Mouse (Mus musculus) stomach, embryonic 14.5 days (tissue): ENCODE data around the gene Plb1. TPM values are rescaled to one million over a fixed set of nuclear protein-coding genes. Genes with fewer than 3 reads are reported as not detected.
A peak's percentile ranks its signal among the peaks of the same experiment; 100 is the strongest.

Source experiments
- ATAC-seq: fragments of 200-750 bp; cut with Nextera tagmentation; 2 replicates; pipeline ENCODE4 v1.8.0; 2017; ENCODE audit warnings: low read depth, moderate TSS enrichment; ENCODE audit not compliant: insufficient number of reproducible peaks, insufficient read depth, low FRiP score
- H3K27ac ChIP-seq: fragments of 300-500 bp; sonication (generic); 2 replicates; pipeline ENCODE4 v1.5.1; 2014; ENCODE audit warnings: mild to moderate bottlenecking, low read length, moderate library complexity, mixed read lengths
- H3K27me3 ChIP-seq: fragments of 300-500 bp; sonication (generic); 2 replicates; pipeline ENCODE4 v1.6.1; 2014; ENCODE audit warnings: low read length, control low read depth, mixed read lengths; ENCODE audit not compliant: control insufficient read depth, insufficient read depth
- H3K36me3 ChIP-seq: fragments of 300-500 bp; sonication (generic); 2 replicates; pipeline ENCODE4 v1.6.1; 2014; ENCODE audit warnings: mild to moderate bottlenecking, control low read depth, low read length, moderate library complexity, mixed read lengths; ENCODE audit not compliant: control insufficient read depth, insufficient read depth
- H3K4me1 ChIP-seq: fragments of 300-500 bp; sonication (generic); 2 replicates; pipeline ENCODE4 v1.6.1; 2014; ENCODE audit warnings: low read length, control low read depth, mixed read lengths; ENCODE audit not compliant: control insufficient read depth, insufficient read depth
- H3K4me2 ChIP-seq: fragments of 300-500 bp; sonication (generic); replicated peaks from 2 replicates; pipeline ENCODE4 v1.6.1; 2014; ENCODE audit warnings: low read depth, low read length, control low read depth
- H3K4me3 ChIP-seq: fragments of 300-500 bp; sonication (generic); 2 replicates; pipeline ENCODE4 v1.5.1; 2014; ENCODE audit warnings: low read depth, low read length, control low read depth
- H3K9ac ChIP-seq: fragments of 300-500 bp; sonication (generic); replicated peaks from 2 replicates; pipeline ENCODE4 v1.6.1; 2014; ENCODE audit warnings: low read depth, mild to moderate bottlenecking, control low read depth, low read length, moderate library complexity, mixed read lengths
- H3K9me3 ChIP-seq: fragments of 300-500 bp; sonication (generic); 2 replicates; pipeline ENCODE4 v1.6.1; 2016; ENCODE audit warnings: low read depth, low read length, control low read depth; ENCODE audit not compliant: control insufficient read depth
- WGBS: fragments of 180-500 bp; shearing (Covaris S2); extraction: QIAGEN DNeasy Blood & Tissue Kit; methylation state at CpG from one replicate; pipeline ENCODE4 v1.1.7; 2014; 5-methylcytosine and 5-hydroxymethylcytosine counted together
- polyA plus RNA-seq: library from polyadenylated mRNA; unstranded; fragments of >200 nt; fragmentation: Nextera tagmentation; extraction: Ambion mirVana; gene quantifications from 2 replicates; pipeline ENCODE4 v1.2.1, GENCODE M21; 2014

Plb1 gene
- polyA plus RNA-seq, 1 experiment from 2014 or later, result 1.0 TPM

GRCm38 (mm10) chr5:32342711-32343285, 110.3 kb downstream of the Plb1 start:
- WGBS, result 73% methylated on average over 5 of the region's 5 CpGs
- H3K27ac ChIP-seq, result no peak overlapping the region
- ATAC-seq, result no peak
- H3K9me3 ChIP-seq, result no peaks in the 10 kb centered on the region
- no peak overlapping the region for H3K4me2 ChIP-seq
- H3K4me3 ChIP-seq, result no peak overlapping the region
- H3K36me3 ChIP-seq, result no peaks in the 10 kb centered on the region
- H3K9ac ChIP-seq, result no peak overlapping the region
- 0 out of 2 replicates have a peak, but pooled peaks cover 13% of the 10 kb centered on the region for H3K4me1 ChIP-seq
- H3K27me3 ChIP-seq, result no peaks in the 10 kb centered on the region

- H3K27ac ChIP-seq, result peak overlapping the region; percentile 93
- no peak overlapping the region for H3K4me3 ChIP-seq
Measured at GRCm38 (mm10) chr5:32346025-32346912, 113.8 kb downstream of the Plb1 start.

GRCm38 (mm10) chr5:32349718-32350117, 117.2 kb downstream of the Plb1 start:
- Histone ChIP-seq H3K27ac (peak overlapping the region; percentile 77; the same call in 1 of the 2 replicates), H3K36me3 (no peaks in the 10 kb centered on the region), H3K9ac (no peak overlapping the region), H3K4me1 (peaks cover 26% of the 10 kb centered on the region), H3K9me3 (no peaks in the 10 kb centered on the region), H3K27me3 (no peaks in the 10 kb centered on the region), H3K4me2 (0 out of 2 replicates have a peak overlapping the region, but pooled peaks have one; percentile 2), H3K4me3 (no peak overlapping the region)
- 20% methylated on average over 3 of the region's 3 CpGs for WGBS
- ATAC-seq, result peak; percentile 29; the same call in 1 of the 2 replicates

More at GRCm38 (mm10) chr5:32346025-32346912, 113.8 kb downstream of the Plb1 start:
- no peaks in the 10 kb centered on the region for H3K27me3 ChIP-seq
- 8% methylated on average over 10 of the region's 10 CpGs for WGBS
- peaks cover 26% of the 10 kb centered on the region for H3K4me1 ChIP-seq
- peak overlapping the region; percentile 30 for H3K4me2 ChIP-seq
- ATAC-seq, result peak; percentile 88
- H3K9me3 ChIP-seq, result no peaks in the 10 kb centered on the region
- H3K9ac ChIP-seq, result no peak overlapping the region
- H3K36me3 ChIP-seq, result no peaks in the 10 kb centered on the region

- no peak overlapping the region for H3K4me3 ChIP-seq
- H3K4me1 ChIP-seq, result peaks cover 25% of the 10 kb centered on the region
- H3K36me3 ChIP-seq, result no peaks in the 10 kb centered on the region
- WGBS, result 83% methylated on average over 3 of the region's 3 CpGs
- H3K9me3 ChIP-seq, result no peaks in the 10 kb centered on the region
- H3K27ac ChIP-seq, result peak overlapping the region; percentile 77; the same call in 1 of the 2 replicates
- H3K27me3 ChIP-seq, result no peaks in the 10 kb centered on the region
- no peak overlapping the region for H3K9ac ChIP-seq
- no peak overlapping the region for H3K4me2 ChIP-seq
- ATAC-seq, result no peak
Measured at GRCm38 (mm10) chr5:32350551-32351256, 118.2 kb downstream of the Plb1 start.

GRCm38 (mm10) chr5:32351721-32352465, 119.4 kb downstream of the Plb1 start:
- H3K9me3 ChIP-seq, result no peaks in the 10 kb centered on the region
- no peak overlapping the region for H3K4me2 ChIP-seq
- H3K9ac ChIP-seq, result no peak overlapping the region
- peaks cover 19% of the 10 kb centered on the region for H3K4me1 ChIP-seq
- WGBS, result 82% methylated on average over 4 of the region's 4 CpGs
- no peak overlapping the region for H3K4me3 ChIP-seq
- no peak for ATAC-seq
- H3K27ac ChIP-seq, result no peak overlapping the region
- no peaks in the 10 kb centered on the region for H3K27me3 ChIP-seq
- H3K36me3 ChIP-seq, result no peaks in the 10 kb centered on the region

GRCm38 (mm10) chr5:32352845-32353244, 120.3 kb downstream of the Plb1 start:
- no peaks in the 10 kb centered on the region for H3K9me3 ChIP-seq
- H3K9ac ChIP-seq, result no peak overlapping the region
- no peak overlapping the region for H3K27ac ChIP-seq
- no peaks in the 10 kb centered on the region for H3K36me3 ChIP-seq
- no peaks in the 10 kb centered on the region for H3K27me3 ChIP-seq
- H3K4me1 ChIP-seq, result peaks cover 16% of the 10 kb centered on the region
- WGBS, result 83% methylated on average over 3 of the region's 3 CpGs
- H3K4me2 ChIP-seq, result no peak overlapping the region
- ATAC-seq, result no peak
- H3K4me3 ChIP-seq, result no peak overlapping the region

GRCm38 (mm10) chr5:32353280-32353679, 120.8 kb downstream of the Plb1 start:
- Histone ChIP-seq H3K9ac (no peak overlapping the region), H3K4me1 (peaks cover 16% of the 10 kb centered on the region), H3K4me3 (no peak overlapping the region), H3K36me3 (no peaks in the 10 kb centered on the region), H3K4me2 (no peak overlapping the region), H3K9me3 (no peaks in the 10 kb centered on the region), H3K27me3 (no peaks in the 10 kb centered on the region), H3K27ac (no peak overlapping the region)
- 69% methylated on average over 2 of the region's 2 CpGs for WGBS
- ATAC-seq, result no peak

- no peak overlapping the region for H3K27ac ChIP-seq
- no peak overlapping the region for H3K9ac ChIP-seq
- H3K4me1 ChIP-seq, result no peaks in the 10 kb centered on the region
- no peaks in the 10 kb centered on the region for H3K36me3 ChIP-seq
- 58% methylated on average over 4 of the region's 4 CpGs for WGBS
- no peak for ATAC-seq
- H3K9me3 ChIP-seq, result no peaks in the 10 kb centered on the region
- no peak overlapping the region for H3K4me3 ChIP-seq
- no peak overlapping the region for H3K4me2 ChIP-seq
- H3K27me3 ChIP-seq, result no peaks in the 10 kb centered on the region
Measured at GRCm38 (mm10) chr5:32360511-32360910, 128.0 kb downstream of the Plb1 start.
